Mouse (Mus musculus) liver, postnatal 0 days (tissue): ENCODE results near the gene Nsd1. TPM values are rescaled to one million over a fixed set of nuclear protein-coding genes. Genes with fewer than 3 reads are reported as not detected.
A peak's percentile ranks its signal among the peaks of the same experiment; 100 is the strongest.

Source experiments
- ATAC-seq: fragments of 200-750 bp; cut with Nextera tagmentation; 2 replicates; pipeline ENCODE4 v1.8.0; 2017; ENCODE audit warnings: mild to moderate bottlenecking, moderate library complexity
- DNase-seq: peaks from one replicate; pipeline ENCODE4 v3.0.0-alpha.2; 2016
- H3K27ac ChIP-seq: fragments of 300-500 bp; sonication (generic); 2 replicates; pipeline ENCODE4 v1.5.1; 2014; ENCODE audit warnings: antibody characterized with exemption, moderate library complexity, mild to moderate bottlenecking, low read depth
- H3K27me3 ChIP-seq: fragments of 300-500 bp; sonication (generic); 2 replicates; pipeline ENCODE4 v1.6.1; 2014; ENCODE audit warnings: low read length, control low read depth, mixed read lengths; ENCODE audit not compliant: insufficient read depth
- H3K36me3 ChIP-seq: fragments of 300-500 bp; sonication (generic); replicated peaks from 2 replicates; pipeline ENCODE4 v1.6.1; 2014; ENCODE audit warnings: mild to moderate bottlenecking, control low read depth, low read length, moderate library complexity, mixed read lengths; ENCODE audit not compliant: insufficient read depth
- H3K4me1 ChIP-seq: fragments of 300-500 bp; sonication (generic); 2 replicates; pipeline ENCODE4 v1.6.1; 2014; ENCODE audit warnings: antibody characterized with exemption, mild to moderate bottlenecking, control low read depth; ENCODE audit not compliant: insufficient read depth
- H3K4me2 ChIP-seq: fragments of 300-500 bp; sonication (generic); 2 replicates; pipeline ENCODE4 v1.6.1; 2014; ENCODE audit warnings: low read depth, mild to moderate bottlenecking, low read length, moderate library complexity, mixed read lengths
- H3K4me3 ChIP-seq: fragments of 300-500 bp; sonication (generic); 2 replicates; pipeline ENCODE4 v1.5.1; 2014; ENCODE audit warnings: low read depth, low read length
- H3K9ac ChIP-seq: fragments of 300-500 bp; sonication (generic); replicated peaks from 2 replicates; pipeline ENCODE4 v1.6.1; 2014; ENCODE audit warnings: mild to moderate bottlenecking, moderate library complexity
- H3K9me3 ChIP-seq: fragments of 300-500 bp; sonication (generic); 2 replicates; pipeline ENCODE4 v1.6.1; 2016; ENCODE audit warnings: mild to moderate bottlenecking, control low read depth, low read length, mixed read lengths
- CTCF ChIP-seq: sonication (generic); IDR thresholded peaks from 2 replicates; pipeline ENCODE4 v1.5.1; 2016; ENCODE audit warnings: antibody characterized with exemption, low read depth
- EP300 ChIP-seq: IDR thresholded peaks from 2 replicates; pipeline ENCODE4 v1.6.1; 2016; ENCODE audit warnings: antibody characterized with exemption, low read depth, mild to moderate bottlenecking
- WGBS: fragments of 180-500 bp; shearing (Covaris S2); extraction: QIAGEN DNeasy Blood & Tissue Kit; methylation state at CpG from one replicate; pipeline ENCODE4 v1.1.7; 2014; ENCODE audit not compliant: insufficient replicate concordance; 5-methylcytosine and 5-hydroxymethylcytosine counted together
- polyA plus RNA-seq: library from polyadenylated mRNA; unstranded; fragments of >200 nt; fragmentation: Nextera tagmentation; extraction: Ambion mirVana; gene quantifications from 2 replicates; pipeline ENCODE4 v1.2.1, GENCODE M21; 2015

The Nsd1 gene
- polyA plus RNA-seq, 1 experiment from 2014 or later: 20.6 TPM

DNA sequence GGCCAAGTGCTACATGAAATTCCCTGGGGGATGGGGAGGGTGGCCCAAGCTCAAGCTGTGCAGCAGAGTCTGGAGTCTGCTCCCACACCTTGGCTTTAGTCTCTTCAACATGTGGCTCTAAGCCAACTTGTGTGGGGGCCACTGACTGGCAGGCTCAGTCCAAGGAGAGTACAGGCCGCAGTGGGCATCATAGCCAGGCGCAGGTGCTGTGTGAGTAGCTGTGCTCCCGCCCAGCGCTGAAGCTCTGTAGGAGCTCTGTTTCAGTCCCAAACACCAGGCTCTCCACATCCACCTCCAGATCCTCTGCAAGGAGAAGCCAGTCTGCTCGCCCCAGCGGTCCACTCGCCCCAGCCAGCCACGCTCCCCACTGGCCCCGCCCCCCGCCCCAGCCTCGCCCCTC lies 116.0 kb downstream of the Nsd1 start:
- H3K36me3 ChIP-seq: peaks cover 37% of the 10 kb centered on the region
- peaks cover 50% of the 10 kb centered on the region for H3K4me1 ChIP-seq
- no peaks in the 10 kb centered on the region for H3K9me3 ChIP-seq

DNA sequence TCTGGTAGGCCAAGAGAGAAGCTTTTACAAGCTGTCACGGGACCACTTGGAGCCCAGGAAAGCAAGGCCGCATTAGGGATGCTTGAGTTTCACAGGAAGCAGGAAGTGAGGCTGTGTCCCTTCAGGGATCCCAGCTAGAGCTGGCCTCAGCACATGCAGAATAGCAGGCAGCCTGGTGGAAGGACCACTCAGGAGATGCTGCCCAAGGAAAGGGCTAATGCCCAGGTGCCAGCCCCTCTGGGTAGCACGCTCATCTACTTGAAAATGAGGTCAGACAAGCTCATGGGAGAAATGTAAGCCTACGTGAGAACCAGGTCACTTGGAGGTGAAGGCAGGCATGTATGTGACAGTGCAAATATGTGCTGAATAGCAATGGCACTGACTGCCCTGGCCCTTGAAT lies 117.6 kb downstream of the Nsd1 start:
- Histone ChIP-seq H3K27ac (no peak overlapping the region), H3K4me3 (peak overlapping the region; percentile 77; the same call in 1 of the 2 replicates), H3K9me3 (no peaks in the 10 kb centered on the region), H3K4me1 (peaks cover 44% of the 10 kb centered on the region), H3K36me3 (peaks cover 37% of the 10 kb centered on the region), H3K27me3 (no peaks in the 10 kb centered on the region), H3K9ac (no peak overlapping the region), H3K4me2 (peak overlapping the region; percentile 94)
- DNase-seq (no peak), ATAC-seq (no peak)
- 62% methylated on average over 4 of the region's 4 CpGs for WGBS
- TF ChIP-seq EP300 (no peak), CTCF (no peak)

More for the DNA sequence above, 116.0 kb downstream of the Nsd1 start:
- Histone ChIP-seq H3K4me2 (0 out of 2 replicates have a peak overlapping the region, but pooled peaks have one; percentile 5), H3K27me3 (no peaks in the 10 kb centered on the region), H3K27ac (no peak overlapping the region), H3K4me3 (no peak overlapping the region), H3K9ac (no peak overlapping the region)
- TF ChIP-seq EP300 (no peak), CTCF (no peak)
- WGBS: 79% methylated on average over 11 of the region's 11 CpGs
- ATAC-seq: no peak
- no peak for DNase-seq

DNA sequence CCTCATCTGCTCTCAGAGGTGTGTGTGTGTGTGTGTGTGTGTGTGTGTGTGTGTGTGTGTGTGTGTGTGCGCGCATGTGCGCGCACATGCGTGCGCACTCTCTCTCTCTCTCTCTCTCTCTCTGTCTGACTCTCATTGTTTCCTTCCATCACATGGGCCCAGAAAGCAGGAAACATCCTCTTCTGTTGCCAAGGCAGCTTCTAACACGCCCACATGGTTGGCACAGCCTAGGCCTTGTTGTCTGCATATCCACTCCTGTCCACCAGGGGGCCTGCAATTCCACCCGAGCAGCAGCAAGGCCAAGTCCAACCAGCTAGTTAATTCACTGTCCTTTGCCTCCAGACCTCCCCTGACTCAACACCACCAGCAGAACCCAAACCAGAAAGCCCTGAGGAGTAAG lies 118.1 kb downstream of the Nsd1 start:
- H3K9me3 ChIP-seq: no peaks in the 10 kb centered on the region

DNA sequence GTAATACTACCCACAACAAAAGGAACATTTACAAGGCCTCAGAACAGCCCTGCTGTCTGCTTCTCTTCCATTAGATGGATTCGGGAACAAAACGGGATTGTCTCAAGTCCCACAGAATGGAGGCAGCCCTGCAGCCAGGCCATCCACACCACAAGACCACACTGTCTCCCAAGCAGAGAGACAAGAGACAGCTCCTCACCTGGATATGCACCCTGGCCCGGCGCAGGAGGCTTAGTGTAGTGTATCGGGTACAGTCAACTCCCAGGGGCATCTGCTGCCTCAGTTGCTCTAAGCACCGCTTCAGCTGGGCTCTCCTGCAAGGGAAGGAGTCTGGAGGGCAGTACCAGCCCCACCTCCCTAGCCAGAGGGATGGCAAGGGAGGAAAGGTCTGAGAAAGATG lies 118.6 kb downstream of the Nsd1 start:
- no peaks in the 10 kb centered on the region for H3K9me3 ChIP-seq
- no peak for ATAC-seq
- DNase-seq: peak; percentile 21
- H3K36me3 ChIP-seq: peaks cover 35% of the 10 kb centered on the region
- WGBS: 74% methylated on average over 6 of the region's 6 CpGs
- H3K27ac ChIP-seq: no peak overlapping the region
- H3K4me2 ChIP-seq: peak overlapping the region; percentile 94
- peak overlapping the region; percentile 77 for H3K4me3 ChIP-seq
- H3K27me3 ChIP-seq: no peaks in the 10 kb centered on the region
- H3K9ac ChIP-seq: peak overlapping the region; percentile 87
- no peak for TF ChIP-seq EP300
- no peak for TF ChIP-seq CTCF
- H3K4me1 ChIP-seq: peaks cover 38% of the 10 kb centered on the region

More for the DNA sequence above, 118.1 kb downstream of the Nsd1 start:
- ATAC-seq: peak; percentile 28
- TF ChIP-seq EP300 (no peak), CTCF (peak; percentile 99)
- peaks cover 37% of the 10 kb centered on the region for H3K36me3 ChIP-seq
- peak; percentile 92 for DNase-seq
- peak overlapping the region; percentile 77 for H3K4me3 ChIP-seq
- peak overlapping the region; percentile 87 for H3K9ac ChIP-seq
- H3K4me1 ChIP-seq: peaks cover 44% of the 10 kb centered on the region
- peak overlapping the region; percentile 94 for H3K4me2 ChIP-seq
- H3K27ac ChIP-seq: no peak overlapping the region
- H3K27me3 ChIP-seq: no peaks in the 10 kb centered on the region
- 36% methylated on average over 7 of the region's 8 CpGs for WGBS

DNA sequence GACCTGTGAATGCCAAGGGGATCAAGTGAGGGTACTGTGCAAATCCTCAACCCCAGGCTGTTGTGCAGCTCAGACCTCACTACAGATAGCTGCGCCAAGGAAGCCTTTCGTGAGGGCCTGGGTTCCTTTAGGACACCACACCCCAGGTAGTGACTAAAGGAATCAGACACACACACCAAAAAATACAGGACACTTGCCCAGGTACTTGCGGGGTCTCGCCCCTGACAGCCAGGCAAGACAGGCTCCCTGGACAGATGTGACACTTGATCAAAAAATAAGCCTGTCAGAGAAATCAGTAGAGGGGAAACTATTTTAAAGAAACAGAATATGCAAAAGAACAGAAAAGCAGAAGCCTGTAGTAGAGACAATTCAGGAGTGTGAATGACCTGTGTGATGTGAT lies 119.1 kb downstream of the Nsd1 start:
- H3K36me3 ChIP-seq: peaks cover 30% of the 10 kb centered on the region
- DNase-seq: peak; percentile 18
- H3K27me3 ChIP-seq: no peaks in the 10 kb centered on the region
- H3K4me1 ChIP-seq: peaks cover 34% of the 10 kb centered on the region
- peak overlapping the region; percentile 77 for H3K4me3 ChIP-seq
- TF ChIP-seq CTCF (no peak), EP300 (no peak)
- no peak for ATAC-seq
- H3K27ac ChIP-seq: no peak overlapping the region
- 80% methylated on average over 4 of the region's 4 CpGs for WGBS
- peak overlapping the region; percentile 94 for H3K4me2 ChIP-seq
- no peaks in the 10 kb centered on the region for H3K9me3 ChIP-seq
- H3K9ac ChIP-seq: peak overlapping the region; percentile 87

DNA sequence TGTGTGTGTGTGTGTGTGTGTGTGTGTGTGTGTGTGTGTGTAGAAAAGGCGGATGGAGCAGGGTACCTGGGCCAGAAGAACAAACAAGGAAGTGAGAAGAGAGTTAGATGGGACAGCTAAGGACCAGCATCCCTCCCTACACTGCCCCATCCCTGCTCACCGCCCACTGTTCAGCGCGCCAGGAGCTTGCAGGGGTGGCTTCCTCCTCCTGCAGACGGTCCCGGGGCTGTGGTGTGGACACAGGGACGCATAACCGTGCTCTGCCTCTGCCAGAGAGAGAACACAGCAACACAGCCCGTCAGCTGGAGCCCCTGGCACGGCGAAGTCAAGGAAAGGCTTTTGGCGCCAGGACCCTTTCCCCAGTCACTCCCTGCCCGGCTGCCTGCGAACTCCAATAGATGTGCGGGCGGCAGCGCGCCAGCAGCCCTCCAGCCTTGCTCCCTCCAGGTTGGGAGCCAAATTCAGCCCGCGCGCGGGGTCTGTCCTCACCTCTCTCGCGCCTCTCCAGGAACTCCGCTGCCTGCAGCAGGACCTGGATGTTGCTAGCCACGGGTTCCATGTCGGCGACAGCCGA lies 119.6 kb downstream of the Nsd1 start:
- peak; percentile 24 for ATAC-seq
- under 1% methylated on average over 24 of the region's 29 CpGs for WGBS

More for the DNA sequence above, 119.6 kb downstream of the Nsd1 start:
- TF ChIP-seq CTCF (no peak), EP300 (no peak)
- Histone ChIP-seq H3K27ac (peak overlapping the region; percentile 87), H3K4me3 (peak overlapping the region; percentile 77), H3K9me3 (no peaks in the 10 kb centered on the region), H3K36me3 (peaks cover 25% of the 10 kb centered on the region), H3K4me1 (peaks cover 31% of the 10 kb centered on the region), H3K4me2 (peak overlapping the region; percentile 94), H3K9ac (peak overlapping the region; percentile 87), H3K27me3 (no peaks in the 10 kb centered on the region)
- no peak for DNase-seq
